Mouse (Mus musculus): ENCODE measurements around the gene 9130023H24Rik.

Gene 9130023H24Rik

GRCm38 (mm10) chr7:128237927-128238778 lies at the start of gene 9130023H24Rik:
9130023H24Rik (minus strand) TSS chr7:128238031.
- peak; percentile 96 for DNase-seq (ENCODE audit: extremely low read depth, low read depth)

GRCm38 (mm10) chr7:128285060-128285459 lies 47.2 kb upstream of the 9130023H24Rik start:
- no peak for DNase-seq (ENCODE audit: extremely low read depth, low read depth)

- no peak for DNase-seq (ENCODE audit: extremely low read depth, low read depth)
Observed at GRCm38 (mm10) chr7:128284047-128284446, 46.2 kb upstream of the 9130023H24Rik start.

GRCm38 (mm10) chr7:128282532-128283244 lies 44.9 kb upstream of the 9130023H24Rik start:
- DNase-seq (ENCODE audit: extremely low read depth, low read depth): no peak

- DNase-seq (ENCODE audit: extremely low read depth, low read depth): no peak
Observed at GRCm38 (mm10) chr7:128281765-128282164, 43.9 kb upstream of the 9130023H24Rik start.

- DNase-seq (ENCODE audit: extremely low read depth, low read depth): no peak
Observed at GRCm38 (mm10) chr7:128279750-128280149, 41.9 kb upstream of the 9130023H24Rik start.

- no peak for DNase-seq (ENCODE audit: extremely low read depth, low read depth)
Observed at GRCm38 (mm10) chr7:128276051-128276450, 38.2 kb upstream of the 9130023H24Rik start.

GRCm38 (mm10) chr7:128271496-128271895 lies 33.7 kb upstream of the 9130023H24Rik start:
- no peak for DNase-seq (ENCODE audit: extremely low read depth, low read depth)

GRCm38 (mm10) chr7:128270431-128270850 lies 32.6 kb upstream of the 9130023H24Rik start:
- no peak for DNase-seq (ENCODE audit: extremely low read depth, low read depth)

GRCm38 (mm10) chr7:128267813-128268212 lies 30.0 kb upstream of the 9130023H24Rik start:
- no peak for DNase-seq (ENCODE audit: extremely low read depth, low read depth)

- DNase-seq (ENCODE audit: extremely low read depth, low read depth): no peak
Observed at GRCm38 (mm10) chr7:128267391-128267790, 29.6 kb upstream of the 9130023H24Rik start.

- no peak for DNase-seq (ENCODE audit: extremely low read depth, low read depth)
Observed at GRCm38 (mm10) chr7:128266056-128266455, 28.2 kb upstream of the 9130023H24Rik start.

- DNase-seq (ENCODE audit: extremely low read depth, low read depth): no peak
Observed at GRCm38 (mm10) chr7:128265411-128265810, 27.6 kb upstream of the 9130023H24Rik start, which contains the start of gene Slc5a2. Slc5a2 (plus strand) TSS chr7:128265657.

GRCm38 (mm10) chr7:128256783-128257334 lies 19.0 kb upstream of the 9130023H24Rik start:
- DNase-seq (ENCODE audit: extremely low read depth, low read depth): no peak

GRCm38 (mm10) chr7:128255757-128256156 lies 17.9 kb upstream of the 9130023H24Rik start:
- DNase-seq (ENCODE audit: extremely low read depth, low read depth): no peak

GRCm38 (mm10) chr7:128254978-128255377 lies 17.1 kb upstream of the 9130023H24Rik start:
- no peak for DNase-seq (ENCODE audit: extremely low read depth, low read depth)

- no peak for DNase-seq (ENCODE audit: extremely low read depth, low read depth)
Observed at GRCm38 (mm10) chr7:128252609-128253008, 14.8 kb upstream of the 9130023H24Rik start.

GRCm38 (mm10) chr7:128251946-128252345 lies 14.1 kb upstream of the 9130023H24Rik start:
- no peak for DNase-seq (ENCODE audit: extremely low read depth, low read depth)

- no peak for DNase-seq (ENCODE audit: extremely low read depth, low read depth)
Observed at GRCm38 (mm10) chr7:128249998-128250397, 12.2 kb upstream of the 9130023H24Rik start.

- DNase-seq (ENCODE audit: extremely low read depth, low read depth): no peak
Observed at GRCm38 (mm10) chr7:128248081-128249042, 10.5 kb upstream of the 9130023H24Rik start.

- DNase-seq (ENCODE audit: extremely low read depth, low read depth): peak; percentile 58
Observed at GRCm38 (mm10) chr7:128247443-128247842, 9.6 kb upstream of the 9130023H24Rik start.
